Mouse (Mus musculus): ENCODE measurements around the gene Rsf1. TPM values are rescaled to one million over a fixed set of nuclear protein-coding genes. Genes with fewer than 3 reads are reported as not detected.

Gene Rsf1
- total and polyA plus RNA-seq, 3 experiments: 14.2 to 58.5 (median 33.4) TPM

GRCm38 (mm10) chr7:97728666-97729614, 149.3 kb downstream of the Rsf1 start:
- peaks cover 67% of the 10 kb centered on the region for H3K36me3 ChIP-seq (replicated peaks)
- no peak for DNase-seq (ENCODE audit: low spot score)
- no peaks in the 10 kb centered on the region for H3K27me3 ChIP-seq (ENCODE audit: insufficient read depth, low read length)
- H3K9me3 ChIP-seq (replicated peaks): no peaks in the 10 kb centered on the region
- TF ChIP-seq GATA1 (IDR thresholded peaks at IDR 0.05; ENCODE audit: borderline replicate concordance, low read length) (no peak), TAL1 (conservative IDR thresholded peaks at IDR 0.05; ENCODE audit: low read depth, low read length) (no peak), GATA2 (IDR thresholded peaks at IDR 0.05; ENCODE audit: borderline replicate concordance, low read depth, low read length) (no peak)
- H3K4me3 ChIP-seq (ENCODE audit: low read depth, low read length): peak overlapping the region; percentile 53; the same call in 1 of the 2 replicates
- ATAC-seq (ENCODE audit: extremely low read depth, insufficient number of reproducible peaks, low FRiP score, poor library complexity, severe bottlenecking): no peak
- peaks cover 92% of the 10 kb centered on the region for H3K4me1 ChIP-seq (ENCODE audit: insufficient read depth, low read depth, low read length)

GRCm38 (mm10) chr7:97730427-97730826, 150.7 kb downstream of the Rsf1 start:
- TF ChIP-seq POLR2AphosphoS5 (IDR thresholded peaks at IDR 0.05; ENCODE audit: insufficient replicate concordance, low read depth, low read length) (no peak), GATA2 (IDR thresholded peaks at IDR 0.05; ENCODE audit: borderline replicate concordance, low read depth, low read length) (no peak), GATA1 (IDR thresholded peaks at IDR 0.05; ENCODE audit: borderline replicate concordance, low read length) (no peak), TAL1 (conservative IDR thresholded peaks at IDR 0.05; ENCODE audit: low read depth, low read length) (no peak), CTCF (IDR thresholded peaks at IDR 0.05; ENCODE audit: low read depth, low read length) (no peak)
- Histone ChIP-seq H3K36me3 (replicated peaks) (peaks cover 66% of the 10 kb centered on the region), H3K27me3 (ENCODE audit: insufficient read depth, low read length) (no peaks in the 10 kb centered on the region), H3K4me3 (ENCODE audit: low read depth, low read length) (no peak overlapping the region; the same call in 1 of the 2 replicates), H3K4me1 (ENCODE audit: insufficient read depth, low read depth, low read length) (peaks cover 91% of the 10 kb centered on the region), H3K9me3 (replicated peaks) (no peaks in the 10 kb centered on the region)
- DNase-seq (ENCODE audit: low spot score) (no peak), ATAC-seq (ENCODE audit: extremely low read depth, insufficient number of reproducible peaks, low FRiP score, poor library complexity, severe bottlenecking) (no peak)

DNA sequence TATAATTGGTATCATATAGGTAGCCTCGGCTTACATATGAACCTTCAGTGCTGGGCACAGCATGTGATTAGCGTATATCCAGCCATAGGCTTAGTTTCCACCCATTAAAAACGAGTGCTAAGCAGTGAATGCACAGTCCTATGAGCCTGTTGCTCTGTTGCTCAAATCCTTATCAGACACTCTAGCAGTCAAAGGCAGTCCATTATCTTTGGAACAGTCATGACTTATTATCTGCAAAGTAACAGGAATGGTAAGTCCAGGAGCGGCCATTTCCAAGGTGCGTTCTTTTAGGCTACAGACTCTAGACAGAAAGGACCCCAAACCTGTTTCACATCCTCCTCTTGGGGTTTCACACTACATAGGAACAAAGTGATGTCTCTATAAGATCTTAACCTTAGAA, 153.9 kb downstream of the Rsf1 start:
- Histone ChIP-seq H3K4me1 (ENCODE audit: insufficient read depth, low read depth, low read length) (peaks cover 78% of the 10 kb centered on the region), H3K36me3 (replicated peaks) (peaks cover 39% of the 10 kb centered on the region), H3K9me3 (replicated peaks) (no peaks in the 10 kb centered on the region), H3K4me3 (ENCODE audit: low read depth, low read length) (peak overlapping the region; percentile 24; the same call in 1 of the 2 replicates), H3K27me3 (ENCODE audit: insufficient read depth, low read length) (no peaks in the 10 kb centered on the region)
- TF ChIP-seq GATA1 (IDR thresholded peaks at IDR 0.05; ENCODE audit: borderline replicate concordance, low read length): no peak
- no peak for TF ChIP-seq CTCF (IDR thresholded peaks at IDR 0.05; ENCODE audit: low read depth, low read length)
- TF ChIP-seq POLR2AphosphoS5 (IDR thresholded peaks at IDR 0.05; ENCODE audit: insufficient replicate concordance, low read depth, low read length): no peak
- TF ChIP-seq TAL1 (conservative IDR thresholded peaks at IDR 0.05; ENCODE audit: low read depth, low read length): peak; percentile 53
- no peak for TF ChIP-seq GATA2 (IDR thresholded peaks at IDR 0.05; ENCODE audit: borderline replicate concordance, low read depth, low read length)
- peak; percentile 31; the same call in 1 of the 2 replicates for ATAC-seq (ENCODE audit: extremely low read depth, insufficient number of reproducible peaks, low FRiP score, poor library complexity, severe bottlenecking)
- DNase-seq (ENCODE audit: low spot score): no peak

GRCm38 (mm10) chr7:97735021-97735420, 155.3 kb downstream of the Rsf1 start:
- DNase-seq (ENCODE audit: low spot score) (no peak), ATAC-seq (ENCODE audit: extremely low read depth, insufficient number of reproducible peaks, low FRiP score, poor library complexity, severe bottlenecking) (no peak)
- H3K27me3 ChIP-seq (ENCODE audit: insufficient read depth, low read length): no peaks in the 10 kb centered on the region
- peaks cover 73% of the 10 kb centered on the region for H3K4me1 ChIP-seq (ENCODE audit: insufficient read depth, low read depth, low read length)
- peaks cover 28% of the 10 kb centered on the region for H3K36me3 ChIP-seq (replicated peaks)
- TF ChIP-seq CTCF (IDR thresholded peaks at IDR 0.05; ENCODE audit: low read depth, low read length) (no peak), GATA2 (IDR thresholded peaks at IDR 0.05; ENCODE audit: borderline replicate concordance, low read depth, low read length) (no peak), POLR2AphosphoS5 (IDR thresholded peaks at IDR 0.05; ENCODE audit: insufficient replicate concordance, low read depth, low read length) (no peak), GATA1 (IDR thresholded peaks at IDR 0.05; ENCODE audit: borderline replicate concordance, low read length) (no peak), TAL1 (conservative IDR thresholded peaks at IDR 0.05; ENCODE audit: low read depth, low read length) (no peak)
- peak overlapping the region; percentile 98 for H3K4me3 ChIP-seq (ENCODE audit: low read depth, low read length)
- H3K9me3 ChIP-seq (replicated peaks): no peaks in the 10 kb centered on the region

DNA sequence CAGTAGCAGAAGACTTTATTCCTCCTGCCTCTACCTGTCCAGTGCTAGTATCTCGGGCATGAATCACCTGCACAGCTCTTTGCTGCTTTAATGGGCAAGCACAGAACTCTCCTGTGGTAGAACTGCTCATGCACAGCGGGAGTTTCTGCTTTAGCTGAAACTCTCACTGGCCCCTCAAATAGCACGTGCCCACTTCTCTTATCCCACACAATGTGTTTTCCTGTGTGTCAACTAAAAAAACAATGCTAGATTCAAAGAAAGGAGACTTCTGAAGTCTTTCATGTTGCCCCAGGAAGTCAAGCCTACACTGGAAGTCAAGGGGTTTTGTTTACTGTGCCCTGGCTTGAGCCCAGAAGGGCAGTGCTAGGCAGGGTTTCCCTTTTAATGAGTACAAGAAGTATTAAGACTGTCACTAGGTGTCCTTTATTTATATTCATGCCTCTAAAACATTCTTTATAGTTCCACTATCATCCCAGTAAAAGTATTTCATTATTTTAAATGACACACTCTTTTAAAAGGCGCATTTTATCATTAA, 156.3 kb downstream of the Rsf1 start:
- DNase-seq (ENCODE audit: low spot score) (no peak), ATAC-seq (ENCODE audit: extremely low read depth, insufficient number of reproducible peaks, low FRiP score, poor library complexity, severe bottlenecking) (no peak)
- H3K4me1 ChIP-seq (ENCODE audit: insufficient read depth, low read depth, low read length): peaks cover 69% of the 10 kb centered on the region
- peak overlapping the region; percentile 98 for H3K4me3 ChIP-seq (ENCODE audit: low read depth, low read length)
- TF ChIP-seq CTCF (IDR thresholded peaks at IDR 0.05; ENCODE audit: low read depth, low read length) (no peak), GATA1 (IDR thresholded peaks at IDR 0.05; ENCODE audit: borderline replicate concordance, low read length) (no peak), POLR2AphosphoS5 (IDR thresholded peaks at IDR 0.05; ENCODE audit: insufficient replicate concordance, low read depth, low read length) (no peak), TAL1 (conservative IDR thresholded peaks at IDR 0.05; ENCODE audit: low read depth, low read length) (no peak), GATA2 (IDR thresholded peaks at IDR 0.05; ENCODE audit: borderline replicate concordance, low read depth, low read length) (no peak)
- H3K36me3 ChIP-seq (replicated peaks): peaks cover 23% of the 10 kb centered on the region
- H3K27me3 ChIP-seq (ENCODE audit: insufficient read depth, low read length): no peaks in the 10 kb centered on the region
- H3K9me3 ChIP-seq (replicated peaks): no peaks in the 10 kb centered on the region

- H3K4me3 ChIP-seq (ENCODE audit: low read depth, low read length): peak overlapping the region; percentile 98
- ATAC-seq (ENCODE audit: extremely low read depth, insufficient number of reproducible peaks, low FRiP score, poor library complexity, severe bottlenecking) (no peak), DNase-seq (ENCODE audit: low spot score) (no peak)
- peaks cover 18% of the 10 kb centered on the region for H3K36me3 ChIP-seq (replicated peaks)
- no peaks in the 10 kb centered on the region for H3K27me3 ChIP-seq (ENCODE audit: insufficient read depth, low read length)
- H3K9me3 ChIP-seq (replicated peaks): no peaks in the 10 kb centered on the region
- H3K4me1 ChIP-seq (ENCODE audit: insufficient read depth, low read depth, low read length): peaks cover 69% of the 10 kb centered on the region
- TF ChIP-seq TAL1 (conservative IDR thresholded peaks at IDR 0.05; ENCODE audit: low read depth, low read length) (no peak), GATA2 (IDR thresholded peaks at IDR 0.05; ENCODE audit: borderline replicate concordance, low read depth, low read length) (no peak), POLR2AphosphoS5 (IDR thresholded peaks at IDR 0.05; ENCODE audit: insufficient replicate concordance, low read depth, low read length) (no peak), GATA1 (IDR thresholded peaks at IDR 0.05; ENCODE audit: borderline replicate concordance, low read length) (no peak), CTCF (IDR thresholded peaks at IDR 0.05; ENCODE audit: low read depth, low read length) (no peak)
These were observed 157.6 kb downstream of the Rsf1 start for GRCm38 (mm10) chr7:97737256-97737637.
